Mouse (Mus musculus) naive thymus-derived CD4-positive, alpha-beta T cell, adult 2 months (primary cell): ENCODE results near the gene Arhgef28.

Experiments
- DNase-seq: peaks from one replicate; pipeline ENCODE4 v3.0.0-alpha.2; 2011; ENCODE audit warnings: low read depth

Gene Arhgef28

DNA sequence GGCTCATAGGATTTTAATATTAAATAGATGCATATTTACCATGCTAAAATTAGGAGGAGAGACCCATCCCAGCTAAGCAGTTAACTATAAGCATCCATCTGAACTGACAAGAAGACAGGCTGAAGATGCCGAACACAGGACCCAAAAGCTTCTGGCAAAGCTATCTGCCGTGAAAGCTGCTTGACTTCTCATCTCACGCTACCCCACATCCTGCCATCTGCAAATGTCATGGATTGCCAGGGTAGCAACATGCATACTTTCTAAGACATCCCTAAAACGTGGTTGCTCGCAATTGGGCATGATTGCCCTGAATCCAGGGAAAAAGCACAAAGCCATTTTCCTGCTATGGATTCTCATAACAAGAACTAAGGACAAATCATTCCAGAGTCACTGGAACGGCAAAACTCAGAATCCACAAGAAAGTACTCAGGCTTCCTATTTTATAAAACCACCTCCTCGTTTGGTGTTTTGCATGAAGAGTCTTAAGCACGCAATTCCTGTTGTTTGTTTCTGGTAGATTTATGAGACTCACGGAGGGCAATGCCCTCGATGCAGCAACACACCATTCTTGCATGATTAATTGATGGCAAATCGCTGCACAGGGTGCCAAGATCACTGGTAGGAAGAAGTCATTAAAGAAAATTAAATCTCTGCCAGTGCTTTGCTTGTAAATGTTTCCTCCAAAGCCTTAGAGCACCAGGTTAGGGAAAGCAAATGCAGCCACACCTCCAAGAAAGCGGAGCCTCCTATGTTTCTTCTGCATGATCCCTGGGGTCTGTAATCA, 287.9 kb downstream of the Arhgef28 start:
- no peak for DNase-seq

DNA sequence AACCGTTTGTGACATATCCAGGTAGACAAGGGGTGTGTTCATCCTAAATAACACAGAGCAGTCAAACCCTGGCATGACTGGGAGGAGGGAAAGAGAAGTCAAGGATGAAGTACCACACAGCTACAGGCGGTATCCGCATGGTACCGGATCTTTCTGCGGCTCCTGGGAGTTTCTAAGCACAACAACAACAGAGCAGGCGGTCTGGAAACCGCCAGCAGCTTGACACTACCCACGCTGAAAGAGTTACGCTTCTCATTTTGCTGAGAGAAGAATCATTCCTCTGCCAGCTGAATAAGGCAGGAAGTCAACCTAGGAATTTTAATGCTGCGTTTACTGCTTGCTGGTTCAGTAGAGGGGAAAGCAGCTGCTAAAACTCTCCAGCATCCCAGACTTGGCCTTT, 295.2 kb downstream of the Arhgef28 start:
- DNase-seq: no peak

DNA sequence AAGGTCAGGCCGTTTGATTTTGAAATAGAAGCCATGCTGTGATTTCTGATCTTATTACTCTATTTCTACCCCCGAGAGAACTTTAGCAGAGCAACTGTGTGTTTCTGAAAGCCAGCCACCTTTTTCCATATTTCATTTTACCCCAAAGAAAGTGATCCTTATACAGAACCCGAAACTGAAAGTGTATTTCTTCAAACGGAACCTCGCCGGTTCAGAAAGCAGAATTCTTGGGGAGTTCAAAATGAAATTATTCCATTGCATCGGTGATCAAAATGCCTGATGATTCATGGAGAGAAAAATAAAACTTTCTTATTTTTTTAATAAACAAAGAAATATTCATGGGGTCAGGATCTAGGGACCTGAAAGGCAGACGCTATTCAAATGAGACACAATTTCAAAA, 303.4 kb downstream of the Arhgef28 start:
- DNase-seq: no peak

DNA sequence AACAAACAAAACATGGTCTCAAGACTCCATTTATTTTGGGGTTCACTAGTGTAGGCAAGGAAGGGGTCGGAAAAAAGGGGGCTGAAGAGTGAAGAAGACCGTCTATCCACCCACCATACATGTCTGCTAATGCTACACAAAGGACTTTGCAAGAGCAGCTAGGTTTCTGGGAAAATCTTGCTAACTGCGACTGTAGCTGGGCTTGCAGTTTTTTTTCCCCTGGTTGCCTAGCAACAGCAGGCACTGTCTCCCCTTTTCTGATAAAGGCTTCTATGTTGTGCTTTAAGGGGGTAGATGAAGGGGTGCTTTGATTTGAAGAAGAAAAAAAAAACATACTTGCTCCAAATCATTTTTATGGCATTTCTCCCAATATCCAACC, 305.9 kb downstream of the Arhgef28 start:
- no peak for DNase-seq

DNA sequence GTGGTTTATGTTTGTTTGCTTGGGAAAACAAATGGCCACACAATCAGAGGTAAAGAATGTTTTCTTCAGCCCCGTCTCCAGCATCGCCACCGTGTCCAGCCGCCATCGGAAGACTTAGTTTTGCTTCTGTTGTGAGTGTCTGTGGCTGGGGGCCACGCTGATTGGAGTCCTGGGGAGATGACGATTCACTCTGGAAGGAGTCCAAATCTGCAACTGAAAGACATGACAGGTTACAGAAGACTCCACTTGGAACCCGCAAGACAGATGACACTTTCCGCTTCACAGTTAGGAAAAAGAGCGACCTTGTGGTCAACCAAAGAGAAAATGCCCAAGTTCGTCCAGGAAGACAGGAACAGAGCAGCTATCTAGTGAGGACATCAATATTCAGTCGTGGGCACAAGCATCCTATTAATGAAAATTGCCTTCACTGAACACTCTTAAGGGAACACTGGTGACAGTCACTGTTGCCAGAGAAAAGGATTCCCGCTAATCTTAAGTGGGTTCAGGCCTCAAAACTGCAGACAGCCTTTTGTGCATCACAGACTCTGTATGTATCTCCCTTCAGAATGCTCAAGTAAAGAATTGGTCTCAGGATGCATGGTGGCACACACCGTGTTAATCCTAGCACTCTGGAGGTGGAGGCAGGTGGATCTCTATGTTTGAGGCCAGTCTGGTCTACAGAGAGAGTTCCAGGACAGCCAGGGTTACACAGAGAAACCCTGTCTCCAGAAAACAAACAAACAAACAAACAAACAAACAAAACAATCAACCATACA, 306.4 kb downstream of the Arhgef28 start:
- DNase-seq: no peak

DNA sequence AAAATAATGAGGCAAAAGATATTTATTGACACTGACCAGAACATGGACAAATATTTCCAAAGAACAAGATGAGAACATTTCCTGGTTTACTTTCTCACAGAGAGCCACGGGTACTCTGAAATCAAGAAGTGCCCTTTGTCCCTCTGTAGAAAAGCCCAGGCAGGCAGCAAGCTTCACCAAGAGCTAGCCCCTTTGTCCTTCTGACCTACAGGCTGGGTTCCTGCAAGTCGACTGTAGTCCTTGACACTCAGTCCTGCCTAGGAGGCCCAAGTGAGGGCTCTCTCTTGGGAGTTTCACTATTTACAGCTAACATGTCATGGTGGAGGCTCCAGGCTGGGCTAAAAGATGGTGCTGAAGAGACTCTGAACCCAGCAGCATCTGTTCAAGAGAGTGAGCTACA, 307.6 kb downstream of the Arhgef28 start:
- DNase-seq: no peak

DNA sequence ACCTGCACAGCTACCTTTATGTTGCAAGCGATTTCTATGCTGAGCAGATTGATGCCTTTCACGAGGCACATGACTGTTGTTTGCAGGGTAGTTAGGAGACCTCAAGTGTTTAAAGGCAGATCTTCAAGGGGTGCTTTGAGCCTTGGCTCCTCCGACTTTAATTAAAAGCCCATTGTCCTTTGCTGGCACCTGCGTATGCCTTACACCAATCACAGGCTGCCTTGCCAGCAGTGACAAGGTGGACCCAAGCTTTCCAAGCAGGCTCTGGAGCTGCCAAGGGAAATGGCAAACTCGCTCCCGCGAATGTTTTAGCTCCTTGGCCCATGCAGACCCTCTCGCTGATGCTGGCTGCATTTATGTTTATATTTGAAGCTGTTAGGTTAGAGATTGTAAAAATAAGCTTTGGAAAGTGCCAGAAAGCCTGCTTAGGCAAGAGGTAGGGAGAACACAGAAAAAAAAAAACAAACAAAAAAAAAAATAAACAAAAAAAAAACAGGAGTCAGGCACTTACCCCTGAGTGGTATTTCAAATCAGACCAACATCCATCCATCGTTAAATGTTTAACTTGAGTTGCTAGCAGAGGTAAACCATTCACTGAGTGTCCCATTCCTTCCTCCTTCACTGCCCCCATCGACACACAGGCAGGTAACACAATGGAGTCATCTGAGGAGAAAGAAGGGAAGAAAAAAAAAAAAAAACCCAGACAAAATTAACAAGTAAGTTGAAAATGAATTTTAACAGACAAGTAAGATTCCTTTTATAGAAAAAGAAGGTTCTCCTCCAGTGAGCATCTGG, 313.0 kb downstream of the Arhgef28 start:
- DNase-seq: no peak

DNA sequence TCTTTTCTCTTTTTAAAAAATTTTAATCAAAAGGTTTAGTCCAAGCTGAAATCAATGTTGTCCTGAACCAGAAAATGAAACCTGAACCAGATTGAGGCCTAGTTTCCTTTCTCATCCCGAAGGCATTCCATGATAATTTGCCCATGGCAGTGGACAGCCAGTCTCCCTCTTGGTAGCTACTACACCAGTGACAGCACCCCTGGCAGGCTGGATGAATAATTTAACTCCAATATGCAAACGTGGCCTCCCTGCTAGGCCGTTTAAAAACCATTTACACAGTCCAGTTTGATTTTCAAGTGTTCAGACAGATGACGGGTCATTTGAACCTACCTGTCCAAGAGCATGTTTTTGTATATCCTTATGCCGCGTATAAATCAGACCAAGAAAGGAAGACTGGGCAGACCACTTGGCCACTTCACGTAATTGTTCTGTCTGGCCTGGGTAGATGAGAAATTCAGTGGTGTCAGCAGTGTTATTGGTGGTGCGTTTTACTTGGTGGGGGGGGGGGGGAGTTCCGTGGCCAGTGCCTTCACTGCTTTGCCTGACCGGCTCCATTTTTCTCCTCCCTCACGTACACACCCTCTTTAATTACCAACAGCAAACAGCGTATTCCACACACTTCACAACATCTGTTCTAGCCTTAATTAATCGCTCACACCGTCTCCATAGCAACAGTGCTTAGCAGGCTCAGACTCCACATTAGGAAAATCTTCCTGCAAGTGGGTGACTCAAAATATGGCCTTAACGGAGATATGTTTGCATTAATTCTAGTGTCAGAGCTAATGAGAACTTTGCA, 314.0 kb downstream of the Arhgef28 start:
- no peak for DNase-seq

DNA sequence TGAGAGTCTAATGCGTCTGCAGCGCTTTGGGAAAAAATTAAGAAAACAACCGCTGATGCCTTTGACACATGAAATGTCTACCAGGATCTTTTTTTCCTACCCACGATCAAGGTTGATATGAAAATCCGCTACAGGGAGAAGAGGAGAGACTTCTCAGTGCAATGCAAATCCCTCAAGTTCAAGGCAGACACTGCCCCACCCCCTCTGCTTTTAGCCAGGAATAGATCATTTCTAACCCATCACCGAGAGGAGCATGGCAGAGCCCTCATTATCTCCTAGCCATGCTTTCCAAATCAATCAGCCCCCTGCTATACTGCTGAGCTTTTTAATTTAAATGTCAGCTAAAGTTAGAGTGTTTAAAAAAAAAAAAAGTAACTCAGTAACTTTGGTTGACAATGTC, 318.2 kb downstream of the Arhgef28 start:
- no peak for DNase-seq

DNA sequence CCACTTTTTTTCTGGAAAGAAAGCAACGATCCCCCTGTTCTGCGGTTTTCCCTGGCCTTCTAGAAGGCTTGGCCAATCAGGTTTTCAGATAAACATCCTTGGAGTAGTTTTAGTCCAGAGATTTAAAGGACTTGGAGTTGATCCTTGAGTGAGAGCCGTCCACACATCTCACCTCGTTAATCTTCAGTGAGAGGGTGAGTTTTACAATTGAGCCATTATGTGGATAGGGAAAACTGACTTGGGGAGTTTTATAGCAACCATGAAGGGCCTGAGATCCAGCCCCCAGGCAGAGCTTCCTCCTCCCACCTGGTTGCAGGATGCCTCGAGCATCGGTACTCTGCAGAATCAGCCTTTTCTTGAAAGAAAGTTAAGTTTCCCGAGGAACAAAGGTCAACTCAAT, 318.7 kb downstream of the Arhgef28 start:
- DNase-seq: no peak

DNA sequence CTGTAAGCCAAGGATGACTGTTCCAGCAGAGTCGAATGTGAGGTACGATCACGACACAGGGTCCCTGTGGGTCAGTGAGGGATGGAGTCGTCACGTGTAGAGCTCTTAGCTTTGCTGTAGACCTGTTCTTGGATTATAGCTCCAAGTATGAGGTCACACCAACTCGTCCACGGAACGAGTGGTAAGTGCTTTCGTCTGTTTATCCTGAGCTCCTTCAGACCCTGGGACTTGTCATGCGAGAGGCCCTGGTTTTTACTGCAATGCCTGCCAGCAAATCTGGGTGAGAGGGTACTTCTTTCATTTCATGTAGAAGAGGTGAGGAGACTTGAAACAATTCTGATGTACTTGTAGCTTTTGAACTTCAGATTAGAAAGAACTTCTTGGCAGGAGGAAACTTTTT, 322.6 kb downstream of the Arhgef28 start:
- no peak for DNase-seq

DNA sequence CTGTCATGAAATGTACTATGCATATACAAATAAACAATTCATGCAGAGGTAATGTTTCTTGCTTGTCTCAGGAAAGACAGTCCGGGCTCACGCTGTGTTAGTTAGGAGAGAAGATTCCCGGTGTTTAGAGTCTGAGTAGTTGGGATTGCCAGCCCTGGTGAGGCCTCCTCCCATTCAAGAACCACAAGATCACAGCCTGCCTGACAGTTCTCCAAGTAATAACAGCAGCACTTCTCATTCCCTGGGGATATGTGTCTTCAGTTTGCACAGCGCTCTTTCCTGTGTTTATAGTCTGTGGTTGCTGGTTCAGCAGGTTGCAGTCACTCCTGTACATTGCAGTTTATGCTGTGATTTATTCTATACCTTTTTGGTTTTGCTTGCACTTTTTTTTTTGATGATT, 329.8 kb downstream of the Arhgef28 start:
- DNase-seq: no peak

DNA sequence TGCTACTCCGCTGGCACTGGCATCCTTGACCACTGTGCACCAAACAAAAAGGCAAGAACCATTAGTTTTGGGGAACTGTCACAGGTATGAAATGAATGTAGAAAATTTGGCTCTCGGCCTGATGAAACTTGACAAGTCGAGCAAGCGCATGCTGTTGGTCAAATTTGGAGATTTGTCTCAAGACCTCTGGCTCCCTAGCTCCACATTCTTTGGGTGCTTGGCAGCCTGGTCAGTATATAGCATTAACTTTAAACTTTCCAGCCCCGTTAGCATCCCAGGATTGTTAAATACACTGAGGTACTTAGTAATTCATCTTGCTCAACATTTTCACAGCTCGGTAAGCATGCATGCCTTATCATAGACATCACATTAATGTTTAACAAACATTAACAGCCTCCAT, 330.2 kb downstream of the Arhgef28 start:
- DNase-seq: no peak

DNA sequence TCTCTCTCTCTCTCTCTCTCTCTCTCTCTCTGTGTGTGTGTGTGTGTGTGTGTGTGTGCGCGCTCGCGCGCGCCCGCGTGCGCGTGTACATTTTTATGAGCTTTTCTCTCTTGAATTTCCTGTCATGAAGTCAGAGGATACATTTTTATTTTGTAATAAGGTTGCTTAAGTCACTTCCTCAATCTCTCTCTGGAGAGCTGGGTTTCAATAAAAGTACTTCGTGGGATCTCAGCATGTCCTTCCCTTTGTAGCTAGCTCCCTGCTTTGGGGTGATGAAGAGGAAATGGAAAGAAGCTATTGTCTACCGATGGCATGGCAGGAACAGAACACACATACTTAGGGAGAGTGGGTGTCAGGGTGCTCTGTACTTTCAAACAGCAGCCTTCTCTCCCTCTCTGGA, 336.8 kb downstream of the Arhgef28 start:
- DNase-seq: peak; percentile 32

DNA sequence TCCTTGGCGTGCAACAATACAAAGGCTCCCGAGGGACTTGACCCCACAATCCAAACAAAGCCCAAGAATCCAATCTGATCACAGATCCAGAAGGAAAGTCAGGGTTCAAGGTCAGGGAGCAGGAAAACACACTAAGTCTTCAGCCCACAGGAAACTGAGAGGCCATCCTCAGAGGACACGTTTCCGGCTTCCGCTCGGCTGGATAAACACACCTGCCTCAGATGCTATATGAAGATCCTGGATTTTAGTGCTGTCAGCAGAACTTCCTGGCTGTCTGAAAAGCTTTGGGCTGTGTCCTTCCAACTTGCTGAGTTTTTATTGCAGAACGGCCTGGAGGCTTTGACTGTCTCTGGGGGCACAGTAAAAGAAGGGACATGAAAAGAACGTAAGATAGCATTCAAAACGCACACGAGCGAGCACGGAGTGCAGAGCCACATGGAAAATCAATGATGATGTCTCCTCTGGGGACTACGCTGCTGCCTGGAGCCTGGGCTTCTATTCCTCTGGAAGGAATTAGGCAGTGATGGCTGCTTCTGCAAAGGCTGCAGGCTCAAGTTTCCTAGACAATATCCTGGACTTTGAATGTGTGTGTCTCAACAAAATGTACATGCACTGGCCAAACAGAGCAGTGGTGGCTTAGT, 338.8 kb downstream of the Arhgef28 start:
- no peak for DNase-seq

DNA sequence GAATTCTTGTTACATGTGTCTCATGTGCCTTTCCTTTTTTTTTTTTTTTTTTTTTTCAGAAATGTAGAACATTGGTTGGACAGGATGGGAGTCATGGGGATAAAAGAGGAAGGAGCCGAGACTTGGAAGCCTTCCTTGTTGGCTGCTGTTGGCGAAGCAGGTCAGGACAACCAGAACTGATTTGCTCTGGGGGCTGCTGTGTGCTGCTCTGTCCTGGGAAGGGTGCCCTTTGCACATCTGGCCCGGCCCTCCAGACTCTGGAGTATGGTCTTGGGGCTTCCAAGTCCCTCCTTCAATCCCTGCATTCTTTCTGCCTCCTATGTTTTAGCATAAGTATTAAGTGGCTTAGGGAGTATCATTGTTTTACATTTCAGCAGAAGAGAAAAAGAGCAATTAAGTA, 347.2 kb downstream of the Arhgef28 start:
- no peak for DNase-seq

DNA sequence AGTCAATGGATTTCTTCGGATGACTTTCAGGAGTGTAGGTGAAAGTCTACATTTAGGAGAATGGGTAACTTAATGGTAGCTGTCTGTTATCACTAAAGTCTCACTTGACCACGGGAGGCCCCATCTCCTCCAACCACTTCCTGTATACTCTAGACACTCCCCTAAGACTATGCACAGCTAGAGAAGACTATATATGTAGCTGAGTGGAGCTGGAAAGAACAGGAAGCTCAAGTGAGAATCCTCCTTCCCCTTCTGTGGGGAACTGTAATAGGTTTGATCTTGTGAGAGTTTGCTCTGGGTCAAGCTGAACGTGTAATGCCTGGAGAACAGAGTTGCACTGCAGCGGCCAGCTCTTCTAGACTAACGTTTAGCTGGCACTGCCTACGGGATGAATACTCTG, 348.4 kb downstream of the Arhgef28 start:
- DNase-seq: peak; percentile 37

DNA sequence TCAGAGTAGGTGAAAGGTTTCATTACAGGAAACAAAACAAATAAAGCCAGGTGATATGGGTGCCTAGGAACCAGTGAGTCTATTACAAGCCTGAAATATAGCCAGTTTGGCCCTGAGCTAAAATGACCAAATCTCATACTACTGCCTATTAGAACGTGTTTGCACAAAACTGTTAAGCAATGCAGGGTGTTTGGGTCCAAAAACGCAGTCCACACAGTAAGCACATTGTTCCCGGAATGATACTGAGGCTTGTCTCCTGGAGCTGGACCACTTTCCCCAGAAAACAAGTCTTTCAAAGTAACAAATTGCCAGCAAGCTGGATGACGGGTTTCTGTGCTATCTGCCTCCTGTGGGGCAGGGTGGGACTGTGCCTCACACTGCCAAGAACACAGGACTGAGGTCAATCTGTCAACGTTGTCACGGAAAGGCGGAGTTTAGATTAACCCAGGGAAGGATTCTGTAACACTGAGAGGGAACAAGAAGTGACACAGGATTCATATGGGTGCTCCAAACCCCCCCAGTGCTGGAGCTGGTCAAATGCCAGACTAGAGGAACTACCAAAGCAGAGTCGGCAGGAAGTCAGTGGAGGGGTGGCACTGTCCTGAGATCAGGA, 352.8 kb downstream of the Arhgef28 start:
- no peak for DNase-seq
